Mouse (Mus musculus) erythroblast, embryonic 14.5 days (primary cell): Measurements from ENCODE around the gene Prf1.

Experiments used
- GATA1 ChIP-seq: IDR thresholded peaks from 2 replicates; pipeline ENCODE4 v1.6.1; 2012; ENCODE audit warnings: low read length, inconsistent platforms, mixed read lengths
- TAL1 ChIP-seq: IDR thresholded peaks from 3 replicates; pipeline ENCODE4 v1.6.1; 2012; ENCODE audit warnings: low read length, inconsistent platforms, mixed read lengths

DNA sequence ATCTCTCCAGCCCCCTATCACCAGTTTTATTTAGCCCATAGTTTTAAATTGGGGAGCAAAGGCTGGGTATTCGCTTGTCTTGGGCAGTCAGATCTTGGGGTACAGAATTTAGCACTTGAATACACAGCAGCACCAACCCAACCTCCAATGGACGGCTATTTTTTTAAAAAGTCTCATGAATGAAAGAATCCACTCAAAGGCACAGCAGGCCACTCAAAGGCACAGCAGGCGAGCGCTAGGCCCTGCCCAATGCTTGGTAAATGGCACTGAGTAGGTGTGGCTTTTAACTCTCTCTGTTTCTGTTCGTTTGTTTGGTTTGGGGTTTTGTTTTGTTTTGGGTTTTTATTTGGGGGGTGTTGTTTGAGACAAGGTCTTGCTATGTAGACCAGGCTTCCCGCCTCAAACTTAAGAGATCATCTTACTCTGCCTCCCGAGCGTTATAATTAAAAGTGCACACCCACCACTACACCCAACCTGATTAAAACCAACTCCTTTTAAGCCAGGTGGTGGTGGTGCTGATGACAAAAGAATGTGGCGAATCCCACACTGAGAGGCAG, 17.8 kb downstream of the Prf1 start:
- TF ChIP-seq GATA1 (no peak), TAL1 (no peak)
